Mouse (Mus musculus) intestine, embryonic 14.5 days (tissue): ENCODE data around the gene Aph1b. TPM values are rescaled to one million over a fixed set of nuclear protein-coding genes. Genes with fewer than 3 reads are reported as not detected.
"Not testable (repeated sequence)": the region's sequence is repeated elsewhere in the genome, so short reads cannot be mapped to it uniquely, and the experiment has no call there.

Experiments used
- ATAC-seq: fragments of 200-750 bp; cut with Nextera tagmentation; replicated peaks from 2 replicates; pipeline ENCODE4 v1.8.0; 2017; ENCODE audit warnings: low read depth, moderate number of reproducible peaks, moderate TSS enrichment, moderate library complexity; ENCODE audit not compliant: low FRiP score, low TSS enrichment
- DNase-seq: peaks from one replicate; pipeline ENCODE4 v3.0.0-alpha.2; 2018; ENCODE audit warnings: low spot score
- H3K27ac ChIP-seq: fragments of 300-500 bp; sonication (generic); 2 replicates; pipeline ENCODE4 v1.5.1; 2014; ENCODE audit warnings: low read depth, mild to moderate bottlenecking, control low read depth
- H3K27me3 ChIP-seq: fragments of 300-500 bp; sonication (generic); replicated peaks from 2 replicates; pipeline ENCODE4 v1.6.1; 2014; ENCODE audit warnings: low read length, control low read depth; ENCODE audit not compliant: control insufficient read depth, insufficient read depth
- H3K36me3 ChIP-seq: fragments of 300-500 bp; sonication (generic); 2 replicates; pipeline ENCODE4 v1.6.1; 2014; ENCODE audit warnings: low read length, control low read depth; ENCODE audit not compliant: control insufficient read depth, insufficient read depth
- H3K4me1 ChIP-seq: fragments of 300-500 bp; sonication (generic); replicated peaks from 2 replicates; pipeline ENCODE4 v1.6.1; 2014; ENCODE audit warnings: low read length, control low read depth, mixed read lengths; ENCODE audit not compliant: control insufficient read depth, insufficient read depth
- H3K4me2 ChIP-seq: fragments of 300-500 bp; sonication (generic); 2 replicates; pipeline ENCODE4 v1.6.1; 2014; ENCODE audit warnings: low read length
- H3K4me3 ChIP-seq: fragments of 300-500 bp; sonication (generic); 2 replicates; pipeline ENCODE4 v1.5.1; 2014; ENCODE audit warnings: low read depth, low read length, control low read depth, mixed read lengths
- H3K9ac ChIP-seq: fragments of 300-500 bp; sonication (generic); 2 replicates; pipeline ENCODE4 v1.6.1; 2014; ENCODE audit warnings: mild to moderate bottlenecking, low read length
- H3K9me3 ChIP-seq: fragments of 300-500 bp; sonication (generic); 2 replicates; pipeline ENCODE4 v1.6.1; 2016; ENCODE audit warnings: low read length, control low read depth; ENCODE audit not compliant: control insufficient read depth
- WGBS: fragments of 180-500 bp; shearing (Covaris S2); extraction: QIAGEN DNeasy Blood & Tissue Kit; methylation state at CpG from one replicate; pipeline ENCODE4 v1.1.7; 2014; 5-methylcytosine and 5-hydroxymethylcytosine counted together
- polyA plus RNA-seq: library from polyadenylated mRNA; unstranded; fragments of >200 nt; fragmentation: Nextera tagmentation; extraction: Ambion mirVana; gene quantifications from 2 replicates; pipeline ENCODE4 v1.2.1, GENCODE M21; 2014

The Aph1b gene
- polyA plus RNA-seq, 1 experiment from 2014 or later, result 9.5 TPM

DNA sequence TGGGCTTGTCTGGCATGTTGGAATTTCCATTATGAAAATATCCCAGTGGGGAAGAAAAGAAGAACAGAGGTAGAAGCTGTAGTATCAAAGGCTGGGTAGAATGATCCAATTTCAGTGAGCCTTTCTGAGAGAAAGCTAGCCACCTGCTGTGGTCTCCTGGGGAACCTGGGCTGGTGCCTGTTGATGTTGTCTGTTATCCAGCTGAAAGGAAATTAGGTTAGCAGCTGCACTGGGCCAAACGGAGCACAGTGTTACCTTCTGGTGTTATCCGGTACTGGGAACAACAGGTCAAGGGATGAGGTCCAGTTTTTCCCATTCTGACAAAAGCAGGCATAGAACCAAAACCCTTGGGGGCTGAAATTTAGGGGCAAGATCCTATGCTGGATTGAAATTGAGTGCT is 18.1 kb upstream of the Aph1b start:
- no peak overlapping the region for H3K9ac ChIP-seq
- ATAC-seq (no peak), DNase-seq (no peak)
- H3K9me3 ChIP-seq, result no peaks in the 10 kb centered on the region
- H3K4me2 ChIP-seq, result no peak overlapping the region
- H3K27me3 ChIP-seq, result no peaks in the 10 kb centered on the region
- no peak overlapping the region for H3K4me3 ChIP-seq
- H3K27ac ChIP-seq, result no peak overlapping the region
- no peaks in the 10 kb centered on the region for H3K36me3 ChIP-seq
- no peaks in the 10 kb centered on the region for H3K4me1 ChIP-seq
- WGBS, result 29% methylated on average over 2 of the region's 2 CpGs

- 7% methylated on average over 28 of the region's 37 CpGs for WGBS
- peak; percentile 67 for DNase-seq
- Histone ChIP-seq H3K4me2 (peak overlapping the region; percentile 49), H3K27me3 (peaks cover 15% of the 10 kb centered on the region), H3K4me3 (peak overlapping the region; percentile 26)
- ATAC-seq, H3K36me3 ChIP-seq, H3K9me3 ChIP-seq, H3K9ac ChIP-seq, H3K4me1 ChIP-seq, H3K27ac ChIP-seq: not testable (repeated sequence)
These were observed 10.7 kb upstream of the Aph1b start for GRCm38 (mm10) chr9:66805951-66806350.

- ATAC-seq (no peak), DNase-seq (no peak)
- Histone ChIP-seq H3K9ac (no peak overlapping the region), H3K4me3 (no peak overlapping the region), H3K4me1 (no peaks in the 10 kb centered on the region), H3K4me2 (no peak overlapping the region), H3K27me3 (peaks cover 7% of the 10 kb centered on the region), H3K9me3 (no peaks in the 10 kb centered on the region), H3K36me3 (no peaks in the 10 kb centered on the region), H3K27ac (no peak overlapping the region)
- 47% methylated on average over 12 of the region's 12 CpGs for WGBS
These were observed 6.7 kb upstream of the Aph1b start for GRCm38 (mm10) chr9:66801947-66802346.

GRCm38 (mm10) chr9:66796739-66797138 is 1.4 kb upstream of the Aph1b start, which contains the start of gene Gm10647:
Gene Gm10647 (plus strand): TSS chr9:66797039.
- no peaks in the 10 kb centered on the region for H3K27me3 ChIP-seq
- H3K4me2 ChIP-seq, result peak within 1 kb of the TSS; percentile 53
- H3K27ac ChIP-seq, result peak within 1 kb of the TSS; percentile 92
- H3K9ac ChIP-seq, result peak within 1 kb of the TSS; percentile 73
- H3K4me3 ChIP-seq, result peak within 1 kb of the TSS; percentile 67
- H3K4me1 ChIP-seq, result peaks cover 7% of the 10 kb centered on the region; the same call in 1 of the 2 replicates
- DNase-seq (no peak), ATAC-seq (no peak)
- no peaks in the 10 kb centered on the region for H3K9me3 ChIP-seq
- 79% methylated on average over 5 of the region's 5 CpGs for WGBS
- H3K36me3 ChIP-seq, result no peaks in the 10 kb centered on the region

DNA sequence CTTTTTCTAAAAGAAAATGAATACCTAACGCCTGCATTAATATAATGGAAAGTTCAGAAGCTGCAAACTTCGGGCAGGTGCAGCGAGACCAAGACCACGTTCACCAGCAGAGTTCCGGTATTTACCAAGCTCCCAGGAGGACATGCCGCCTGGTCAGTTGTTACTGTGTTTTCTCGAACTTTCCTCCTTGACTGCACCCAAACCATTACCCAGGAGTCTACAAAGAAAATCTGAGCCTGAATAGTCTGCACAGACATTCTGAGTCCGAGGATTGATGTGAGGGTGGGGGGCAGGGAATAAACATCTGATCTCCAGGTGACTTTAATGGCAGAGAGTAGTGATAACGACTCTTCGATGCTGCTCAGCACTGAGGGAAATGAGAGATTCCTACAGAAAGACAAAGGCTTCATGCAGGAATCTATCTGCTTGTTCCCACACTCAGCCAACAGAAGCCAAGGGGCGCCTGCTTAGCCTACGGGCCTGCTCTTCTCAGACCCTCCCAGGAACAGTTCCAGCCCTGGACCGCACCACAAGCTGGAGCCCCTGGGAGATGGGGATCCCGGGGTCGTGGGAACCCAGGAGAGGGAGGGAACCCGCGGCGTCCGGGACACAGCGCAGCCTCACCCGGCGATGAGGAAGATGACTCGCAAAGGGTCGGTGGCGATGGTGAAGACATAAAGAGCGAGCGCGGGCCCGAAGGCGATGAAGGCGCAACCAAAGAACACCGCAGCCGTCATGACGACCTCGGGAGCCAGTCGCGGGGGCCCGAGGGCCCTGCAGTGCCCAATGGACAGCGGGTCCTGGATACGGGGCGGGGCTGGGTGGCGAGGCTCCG is 444 bp downstream of the Aph1b start:
- Histone ChIP-seq H3K27me3 (no peaks in the 10 kb centered on the region), H3K9me3 (no peaks in the 10 kb centered on the region), H3K4me3 (peak overlapping the region; percentile 67), H3K9ac (peak overlapping the region; percentile 73), H3K4me1 (peaks cover 7% of the 10 kb centered on the region; the same call in 1 of the 2 replicates), H3K27ac (peak overlapping the region; percentile 92), H3K4me2 (peak overlapping the region; percentile 53), H3K36me3 (peaks cover 5% of the 10 kb centered on the region; the same call in 1 of the 2 replicates)
- DNase-seq, result no peak
- WGBS, result 2% methylated on average over 43 of the region's 43 CpGs
- ATAC-seq, result peak; percentile 38

GRCm38 (mm10) chr9:66787821-66788220 is 7.5 kb downstream of the Aph1b start:
- DNase-seq (no peak), ATAC-seq (no peak)
- Histone ChIP-seq H3K9me3 (no peaks in the 10 kb centered on the region), H3K4me2 (no peak overlapping the region), H3K4me1 (no peaks in the 10 kb centered on the region), H3K27me3 (no peaks in the 10 kb centered on the region), H3K36me3 (peaks cover 5% of the 10 kb centered on the region; the same call in 1 of the 2 replicates), H3K9ac (no peak overlapping the region), H3K4me3 (no peak overlapping the region), H3K27ac (no peak overlapping the region)
- 11% methylated on average over 2 of the region's 2 CpGs for WGBS

- ATAC-seq, H3K9ac ChIP-seq, H3K27me3 ChIP-seq, H3K27ac ChIP-seq, H3K36me3 ChIP-seq, H3K4me2 ChIP-seq, H3K4me3 ChIP-seq, H3K9me3 ChIP-seq, H3K4me1 ChIP-seq, DNase-seq: not testable (repeated sequence)
- WGBS, result no CpG with 5 or more reads among the region's 3 CpGs
These were observed 10.7 kb downstream of the Aph1b start for GRCm38 (mm10) chr9:66784552-66784951.

- Histone ChIP-seq H3K9ac (no peak overlapping the region), H3K9me3 (no peaks in the 10 kb centered on the region), H3K27me3 (no peaks in the 10 kb centered on the region), H3K36me3 (no peaks in the 10 kb centered on the region), H3K4me1 (peaks cover 7% of the 10 kb centered on the region; the same call in 1 of the 2 replicates), H3K4me3 (no peak overlapping the region), H3K27ac (no peak overlapping the region), H3K4me2 (no peak overlapping the region)
- no peak for ATAC-seq
- DNase-seq, result no peak
These were observed 24.6 kb downstream of the Aph1b start for GRCm38 (mm10) chr9:66770701-66771100.

- ATAC-seq (peak; percentile 85), DNase-seq (peak; percentile 59)
- Histone ChIP-seq H3K27me3 (no peaks in the 10 kb centered on the region), H3K4me1 (peaks cover 7% of the 10 kb centered on the region; the same call in 1 of the 2 replicates), H3K36me3 (no peaks in the 10 kb centered on the region), H3K27ac (no peak overlapping the region), H3K9me3 (no peaks in the 10 kb centered on the region), H3K4me2 (no peak overlapping the region), H3K4me3 (no peak overlapping the region), H3K9ac (no peak overlapping the region)
- WGBS, result 60% methylated on average over 3 of the region's 3 CpGs
These were observed 26.0 kb downstream of the Aph1b start for GRCm38 (mm10) chr9:66769275-66769674.
